8 mouse cellular contexts compared by ENCODE assay signal in the genomic region with DNA sequence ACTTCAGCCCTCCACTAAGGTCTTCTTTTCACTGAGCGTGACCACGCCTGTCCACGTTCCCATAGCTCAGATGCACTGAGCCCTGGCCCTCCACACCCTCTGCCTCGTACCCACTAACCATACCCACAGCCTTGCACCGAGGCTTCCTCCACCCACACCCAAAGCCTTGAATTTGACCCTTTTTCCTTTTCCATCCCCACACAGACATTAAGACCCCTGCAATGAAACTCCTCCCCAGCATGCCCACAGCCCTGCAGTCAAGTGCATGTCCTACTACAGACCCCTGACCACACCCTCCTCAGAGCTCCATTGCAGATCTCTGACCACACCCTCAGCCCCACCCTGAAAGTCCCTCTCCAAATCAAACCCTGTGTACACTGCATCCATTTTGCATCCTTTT. TPM values are rescaled to one million over a fixed set of nuclear protein-coding genes. Genes with fewer than 3 reads are reported as not detected.
DNase-seq lines count a peak whose midpoint lies in the region; ATAC-seq and TF ChIP-seq lines count a peak whose summit lies in the region.
"Had no signal": no experiment of that assay in that cellular context is flagged by ENCODE, and none has a peak within 500 bp of the region (broad histone marks: within the 10 kb centered on the region; RNA-seq: fewer than 3 reads in every experiment).

No protein-coding gene starts in this region.

- H3K4me1 ChIP-seq in lung, embryonic 14.5 days (ENCODE audit: insufficient read depth): peaks cover 22% of the 10 kb centered on the region
- peaks cover 30% of the 10 kb centered on the region for H3K4me1 ChIP-seq in forebrain, embryonic 14.5 days (ENCODE audit: control insufficient read depth, insufficient read depth, low read length)
- H3K4me1 ChIP-seq in limb, embryonic 14.5 days (ENCODE audit: control insufficient read depth, insufficient read depth, low read length): peaks cover 24% of the 10 kb centered on the region
- peaks cover 39% of the 10 kb centered on the region for H3K4me1 ChIP-seq in stomach, embryonic 16.5 days (ENCODE audit: control insufficient read depth, insufficient read depth, low read length)
- peaks cover 38% of the 10 kb centered on the region for H3K4me1 ChIP-seq in heart, embryonic 12.5 days (replicated peaks)

- H3K4me3 ChIP-seq in lung, embryonic 14.5 days (ENCODE audit: low read depth, low read length): no peak overlapping the region
- H3K4me3 ChIP-seq in forebrain, embryonic 14.5 days (ENCODE audit: low read depth, low read length): no peak overlapping the region
- H3K4me3 ChIP-seq in limb, embryonic 14.5 days (replicated peaks; ENCODE audit: low read length): no peak overlapping the region
- no peak overlapping the region for H3K4me3 ChIP-seq in stomach, embryonic 16.5 days (replicated peaks; ENCODE audit: low read length)
- no peak overlapping the region for H3K4me3 ChIP-seq in heart, embryonic 12.5 days

- no peak for ATAC-seq in lung, embryonic 14.5 days (ENCODE audit: insufficient read depth)
- ATAC-seq in forebrain, embryonic 14.5 days: no peak
- no peak for ATAC-seq in limb, embryonic 14.5 days (ENCODE audit: low FRiP score, low read depth)
- ATAC-seq in stomach, embryonic 16.5 days (ENCODE audit: insufficient read depth, low FRiP score): no peak
- ATAC-seq in heart, embryonic 12.5 days (ENCODE audit: insufficient number of reproducible peaks, low FRiP score): no peak

- H3K9ac ChIP-seq in lung, embryonic 14.5 days: no peak overlapping the region
- no peak overlapping the region for H3K9ac ChIP-seq in forebrain, embryonic 14.5 days (ENCODE audit: low read length)
- H3K9ac ChIP-seq in limb, embryonic 14.5 days (ENCODE audit: low read depth, low read length, severe bottlenecking): peak overlapping the region; percentile 50; the same call in 1 of the 2 replicates
- 0 out of 2 replicates have a peak overlapping the region, but pooled peaks have one; percentile 2 for H3K9ac ChIP-seq in stomach, embryonic 16.5 days (ENCODE audit: low read length)
- H3K9ac ChIP-seq in heart, embryonic 12.5 days: no peak overlapping the region

- 0 out of 2 replicates have a peak overlapping the region, but pooled peaks have one; percentile 10 for H3K4me2 ChIP-seq in lung, embryonic 14.5 days
- H3K4me2 ChIP-seq in forebrain, embryonic 14.5 days (ENCODE audit: low read length): peak overlapping the region; percentile 59
- H3K4me2 ChIP-seq in limb, embryonic 14.5 days (replicated peaks; ENCODE audit: low read depth, low read length, severe bottlenecking): peak overlapping the region; percentile 64; the same call in 1 of the 2 replicates
- H3K4me2 ChIP-seq in stomach, embryonic 16.5 days (ENCODE audit: low read depth, low read length): peak overlapping the region; percentile 62; the same call in 1 of the 2 replicates
- no peak overlapping the region for H3K4me2 ChIP-seq in heart, embryonic 12.5 days

- H3K9me3 ChIP-seq in lung, embryonic 14.5 days (ENCODE audit: low read depth, low read length): no peaks in the 10 kb centered on the region
- no peaks in the 10 kb centered on the region for H3K9me3 ChIP-seq in forebrain, embryonic 14.5 days (replicated peaks; ENCODE audit: control insufficient read depth, low read length)
- H3K9me3 ChIP-seq in limb, embryonic 14.5 days (ENCODE audit: control insufficient read depth, low read length): no peaks in the 10 kb centered on the region
- no peaks in the 10 kb centered on the region for H3K9me3 ChIP-seq in stomach, embryonic 16.5 days (replicated peaks; ENCODE audit: control insufficient read depth, low read length)
- no peaks in the 10 kb centered on the region for H3K9me3 ChIP-seq in heart, embryonic 12.5 days (replicated peaks)

- 0 out of 2 replicates have a peak, but pooled peaks cover 9% of the 10 kb centered on the region for H3K36me3 ChIP-seq in lung, embryonic 14.5 days (ENCODE audit: insufficient read depth)
- no peaks in the 10 kb centered on the region for H3K36me3 ChIP-seq in forebrain, embryonic 14.5 days (ENCODE audit: control insufficient read depth, insufficient read depth, low read length)
- peaks cover 14% of the 10 kb centered on the region; the same call in 1 of the 2 replicates for H3K36me3 ChIP-seq in limb, embryonic 14.5 days (ENCODE audit: control insufficient read depth, insufficient read depth, low read length)
- H3K36me3 ChIP-seq in stomach, embryonic 16.5 days (ENCODE audit: control insufficient read depth, insufficient read depth, low read length): no peaks in the 10 kb centered on the region
- H3K36me3 ChIP-seq in heart, embryonic 12.5 days: peaks cover 10% of the 10 kb centered on the region; the same call in 1 of the 2 replicates

- no peak overlapping the region for H3K27ac ChIP-seq in lung, embryonic 14.5 days (ENCODE audit: low read depth)
- H3K27ac ChIP-seq in forebrain, embryonic 14.5 days (ENCODE audit: low read depth, low read length): 0 out of 2 replicates have a peak overlapping the region, but pooled peaks have one; percentile 27
- H3K27ac ChIP-seq in limb, embryonic 14.5 days (replicated peaks; ENCODE audit: low read depth, low read length): no peak overlapping the region
- H3K27ac ChIP-seq in stomach, embryonic 16.5 days (ENCODE audit: low read length): no peak overlapping the region
- H3K27ac ChIP-seq in heart, embryonic 12.5 days (ENCODE audit: poor library complexity, severe bottlenecking): no peak overlapping the region

- no peak for TF ChIP-seq CTCF in lung, embryonic 14.5 days (IDR thresholded peaks at IDR 0.05; ENCODE audit: low read depth)

- H3K27me3 ChIP-seq in lung, embryonic 14.5 days (ENCODE audit: insufficient read depth, low read length): 0 out of 2 replicates have a peak, but pooled peaks cover 6% of the 10 kb centered on the region
- 0 out of 2 replicates have a peak, but pooled peaks cover 4% of the 10 kb centered on the region for H3K27me3 ChIP-seq in forebrain, embryonic 14.5 days (replicated peaks; ENCODE audit: control insufficient read depth, insufficient read depth, low read length)
- peaks cover 11% of the 10 kb centered on the region for H3K27me3 ChIP-seq in limb, embryonic 14.5 days (ENCODE audit: control insufficient read depth, insufficient read depth, low read length)
- H3K27me3 ChIP-seq in stomach, embryonic 16.5 days (ENCODE audit: control insufficient read depth, insufficient read depth, low read length): no peaks in the 10 kb centered on the region
- peaks cover 35% of the 10 kb centered on the region for H3K27me3 ChIP-seq in heart, embryonic 12.5 days (replicated peaks)

- DNase-seq in lung, embryonic 14.5 days: no peak
- DNase-seq in lung, postnatal 36 days: no peak
- no peak for DNase-seq in forebrain, embryonic 14.5 days (ENCODE audit: low spot score)
- no peak for DNase-seq in limb, embryonic 14.5 days (ENCODE audit: low spot score)
- DNase-seq in kidney, postnatal 10 days: no peak
- DNase-seq: adrenal gland, adult 2 months had no signal

- WGBS in lung, embryonic 14.5 days: 86% methylated on average over 5 of the region's 5 CpGs
- 91% methylated on average over 5 of the region's 5 CpGs for WGBS in forebrain, embryonic 14.5 days
- 90% methylated on average over 3 of the region's 5 CpGs for WGBS in limb, embryonic 14.5 days
- WGBS in stomach, embryonic 16.5 days: 85% methylated on average over 5 of the region's 5 CpGs
- WGBS in heart, embryonic 12.5 days: 85% methylated on average over 5 of the region's 5 CpGs

- TF ChIP-seq POLR2A in limb, embryonic 14.5 days (IDR thresholded peaks at IDR 0.05; ENCODE audit: borderline replicate concordance, extremely low read depth, insufficient read depth, insufficient read length): no peak

RNA-seq across cellular contexts. Expression of gene Tppp3, which starts 1.5 kb away (rescaled TPM):
- 41.1 and 42.3 TPM in 2 replicates for polyA plus RNA-seq in lung, embryonic 14.5 days (2014; fragmentation: Nextera tagmentation; extraction: Ambion mirVana)
- polyA plus RNA-seq in forebrain, embryonic 14.5 days (2014; fragmentation: Nextera tagmentation; extraction: Ambion mirVana): 49.2 and 57.0 TPM in 2 replicates
- polyA plus RNA-seq in limb, embryonic 14.5 days (2012; rRNA removed): 107 and 130 TPM in 2 replicates
- 123 and 164 TPM in 2 replicates for polyA plus RNA-seq in limb, embryonic 14.5 days (2014; fragmentation: Nextera tagmentation; extraction: Ambion mirVana)
- polyA plus RNA-seq in stomach, embryonic 16.5 days (2015; fragmentation: Nextera tagmentation; extraction: Ambion mirVana): 70.3 and 79.3 TPM in 2 replicates
- polyA plus RNA-seq in heart, embryonic 12.5 days (2016; fragmentation: Nextera tagmentation; extraction: Ambion mirVana): 13.8 and 14.4 TPM in 2 replicates

RNA-seq across cellular contexts. Expression of gene Zdhhc1, which starts 26.9 kb away (rescaled TPM):
- polyA plus RNA-seq in lung, embryonic 14.5 days (2014; fragmentation: Nextera tagmentation; extraction: Ambion mirVana): 40.0 and 41.9 TPM in 2 replicates
- 15.5 and 22.0 TPM in 2 replicates for polyA plus RNA-seq in forebrain, embryonic 14.5 days (2014; fragmentation: Nextera tagmentation; extraction: Ambion mirVana)
- polyA plus RNA-seq in limb, embryonic 14.5 days (2012; rRNA removed): 72.3 and 90.2 TPM in 2 replicates
- 36.8 and 42.9 TPM in 2 replicates for polyA plus RNA-seq in limb, embryonic 14.5 days (2014; fragmentation: Nextera tagmentation; extraction: Ambion mirVana)
- polyA plus RNA-seq in stomach, embryonic 16.5 days (2015; fragmentation: Nextera tagmentation; extraction: Ambion mirVana): 33.8 and 34.6 TPM in 2 replicates
- 23.1 and 23.3 TPM in 2 replicates for polyA plus RNA-seq in heart, embryonic 12.5 days (2016; fragmentation: Nextera tagmentation; extraction: Ambion mirVana)

RNA-seq across cellular contexts. Expression of gene Hsd11b2, which starts 48.7 kb away (rescaled TPM):
- polyA plus RNA-seq in lung, embryonic 14.5 days (2014; fragmentation: Nextera tagmentation; extraction: Ambion mirVana): 4.8 and 5.9 TPM in 2 replicates
- polyA plus RNA-seq in forebrain, embryonic 14.5 days (2014; fragmentation: Nextera tagmentation; extraction: Ambion mirVana): 1.1 and 1.8 TPM in 2 replicates
- 3.3 and 6.4 TPM in 2 replicates for polyA plus RNA-seq in limb, embryonic 14.5 days (2012; rRNA removed)
- polyA plus RNA-seq in limb, embryonic 14.5 days (2014; fragmentation: Nextera tagmentation; extraction: Ambion mirVana): 1.7 and 2.2 TPM in 2 replicates
- 2.5 and 2.8 TPM in 2 replicates for polyA plus RNA-seq in stomach, embryonic 16.5 days (2015; fragmentation: Nextera tagmentation; extraction: Ambion mirVana)
- 1.7 and 1.9 TPM in 2 replicates for polyA plus RNA-seq in heart, embryonic 12.5 days (2016; fragmentation: Nextera tagmentation; extraction: Ambion mirVana)

RNA-seq across cellular contexts. Expression of gene Lrrc36, which starts 56.4 kb away (rescaled TPM):
- 0.34 and 0.50 TPM in 2 replicates for polyA plus RNA-seq in lung, embryonic 14.5 days (2014; fragmentation: Nextera tagmentation; extraction: Ambion mirVana)
- polyA plus RNA-seq in forebrain, embryonic 14.5 days (2014; fragmentation: Nextera tagmentation; extraction: Ambion mirVana): 0.22 and 0.43 TPM in 2 replicates
- 0.84 and 1.0 TPM in 2 replicates for polyA plus RNA-seq in limb, embryonic 14.5 days (2012; rRNA removed)
- 0.58 and 0.62 TPM in 2 replicates for polyA plus RNA-seq in limb, embryonic 14.5 days (2014; fragmentation: Nextera tagmentation; extraction: Ambion mirVana)
- 0.17 and 0.47 TPM in 2 replicates for polyA plus RNA-seq in stomach, embryonic 16.5 days (2015; fragmentation: Nextera tagmentation; extraction: Ambion mirVana)
- polyA plus RNA-seq in heart, embryonic 12.5 days (2016; fragmentation: Nextera tagmentation; extraction: Ambion mirVana): 0.13 TPM in 1 of 2 replicates, not detected in the other

RNA-seq across cellular contexts. Expression of gene Kctd19, which starts 56.5 kb away (rescaled TPM):
- polyA plus RNA-seq in lung, embryonic 14.5 days (2014; fragmentation: Nextera tagmentation; extraction: Ambion mirVana): 0.12 and 0.32 TPM in 2 replicates
- polyA plus RNA-seq in forebrain, embryonic 14.5 days (2014; fragmentation: Nextera tagmentation; extraction: Ambion mirVana): 0.09 TPM in 1 of 2 replicates, not detected in the other
- polyA plus RNA-seq in limb, embryonic 14.5 days (2012; rRNA removed): 0.04 TPM in 1 of 2 replicates, not detected in the other
- 0.18 TPM in 1 of 2 replicates, not detected in the other for polyA plus RNA-seq in limb, embryonic 14.5 days (2014; fragmentation: Nextera tagmentation; extraction: Ambion mirVana)
- not detected in 2 replicates for polyA plus RNA-seq in stomach, embryonic 16.5 days (2015; fragmentation: Nextera tagmentation; extraction: Ambion mirVana)
- polyA plus RNA-seq in heart, embryonic 12.5 days (2016; fragmentation: Nextera tagmentation; extraction: Ambion mirVana): not detected in 2 replicates

Comparison
In these comparisons a context has a peak if more than half of its experiments do, and no peak if none do; other contexts are left out.
1. H3K9ac ChIP-seq: peak in limb, embryonic 14.5 days (single experiment) and stomach, embryonic 16.5 days (single experiment); none in lung, embryonic 14.5 days (single experiment), forebrain, embryonic 14.5 days (single experiment) and heart, embryonic 12.5 days (single experiment).